Mouse (Mus musculus) NIH3T3 (cell line): ENCODE data around the gene Slc16a10.
A peak's percentile ranks its signal among the peaks of the same experiment; 100 is the strongest.

Experiments
- DNase-seq: peaks from one replicate; pipeline ENCODE4 v3.0.0-alpha.2; 2012; ENCODE audit warnings: low read depth

Gene Slc16a10

DNA sequence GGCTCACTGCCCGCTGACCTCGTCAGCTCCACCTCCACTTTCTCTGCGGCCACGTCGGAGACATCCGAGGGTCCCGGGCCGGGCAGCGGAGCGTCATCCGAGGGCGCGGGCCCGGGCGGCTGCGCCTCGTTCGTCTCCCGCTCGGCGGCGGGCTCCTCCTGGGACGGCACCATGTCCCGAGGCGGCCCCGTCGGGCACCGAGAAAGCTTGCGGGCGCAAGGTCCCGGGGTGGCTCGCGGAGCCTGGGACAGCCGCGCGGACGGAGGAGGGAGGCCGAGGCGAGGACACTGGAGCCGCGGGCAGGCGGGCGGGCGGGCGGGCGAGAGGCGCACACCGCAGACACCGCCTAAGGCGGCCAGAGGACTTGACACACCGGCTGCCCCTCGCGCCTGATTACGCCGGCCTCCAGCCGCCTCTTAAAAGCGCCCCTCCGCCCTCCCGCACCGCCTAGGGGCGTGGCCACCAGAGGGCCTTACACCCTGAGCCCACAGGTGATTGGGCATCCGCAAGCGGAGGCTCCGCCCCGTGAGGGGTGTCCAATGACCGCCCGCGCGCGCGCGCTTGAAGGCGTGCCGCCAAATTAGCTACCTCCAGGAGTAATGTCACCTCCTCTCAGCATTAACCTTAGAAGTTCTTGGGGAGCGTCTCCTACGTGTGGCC lies at the start of gene Slc16a10:
TSS of gene Slc16a10 (minus strand) at position 395 of the 660 bp plus-strand sequence.
- DNase-seq: peak; percentile 92

GRCm38 (mm10) chr10:40191338-40191979 lies 49.4 kb upstream of the Slc16a10 start:
- DNase-seq: peak; percentile 31

GRCm38 (mm10) chr10:40190871-40191270 lies 48.8 kb upstream of the Slc16a10 start:
- no peak for DNase-seq

DNA sequence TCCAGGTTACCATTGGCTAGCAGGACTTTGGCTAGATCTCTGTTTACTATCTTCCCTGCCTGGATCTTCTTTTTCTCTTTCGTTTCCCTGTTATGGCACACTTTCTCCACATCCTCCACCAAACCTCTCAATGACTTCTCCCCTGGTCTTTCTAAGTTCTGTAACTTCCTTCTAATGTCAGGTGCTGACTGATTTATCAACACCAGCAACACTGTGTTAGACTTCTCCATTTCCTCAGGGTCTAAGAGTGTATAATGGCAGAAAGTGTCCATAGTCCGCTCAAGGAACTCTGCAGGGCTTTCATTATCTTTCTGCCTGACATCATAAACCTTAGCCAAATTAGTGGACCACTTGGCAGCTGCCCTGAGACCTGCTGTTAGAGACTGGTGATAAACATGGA lies 47.6 kb upstream of the Slc16a10 start:
- DNase-seq: no peak

DNA sequence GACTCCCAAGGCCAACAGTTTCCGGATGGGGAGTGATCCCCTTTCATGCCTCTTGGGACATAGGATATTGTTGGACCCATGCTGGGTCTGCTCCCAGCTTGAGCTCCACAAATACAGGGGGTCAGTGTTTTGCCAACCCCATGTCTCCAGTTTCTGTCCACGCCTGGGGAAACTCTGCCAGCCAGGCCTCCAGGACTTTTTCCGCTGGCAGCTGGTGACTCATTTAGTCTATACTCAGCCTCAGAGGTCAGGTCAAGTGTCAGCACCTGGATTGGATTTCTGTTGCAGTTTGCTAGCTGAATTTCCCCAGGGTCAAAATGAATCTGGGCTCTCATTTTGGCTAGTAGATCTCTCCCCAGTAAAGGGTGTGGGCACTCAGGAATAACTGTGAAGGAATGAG lies 46.8 kb upstream of the Slc16a10 start:
- peak; percentile 64 for DNase-seq

- DNase-seq: no peak
These were observed 43.9 kb upstream of the Slc16a10 start for GRCm38 (mm10) chr10:40185956-40186355.

DNA sequence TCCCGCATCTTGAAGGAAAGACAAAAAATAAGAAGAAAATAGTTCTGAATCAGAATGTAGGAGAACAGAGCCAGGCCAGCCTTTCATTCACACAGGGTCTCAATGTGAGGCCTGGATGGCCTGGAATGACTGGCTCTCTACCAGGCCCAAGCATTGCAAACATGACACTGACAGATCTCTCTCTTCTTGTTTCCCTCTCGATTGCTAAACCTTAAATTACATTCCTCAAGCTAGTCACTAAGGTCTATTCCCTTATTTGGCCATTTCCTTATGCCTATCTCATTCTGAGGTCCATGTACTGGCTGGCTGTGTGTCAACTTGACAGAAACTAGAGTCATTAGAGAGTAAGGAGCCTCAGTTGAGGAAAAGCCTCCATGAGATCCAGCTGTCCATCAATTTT lies 38.0 kb upstream of the Slc16a10 start:
- DNase-seq: peak; percentile 62

- DNase-seq: peak; percentile 34
These were observed 37.1 kb upstream of the Slc16a10 start for GRCm38 (mm10) chr10:40179142-40179541.

DNA sequence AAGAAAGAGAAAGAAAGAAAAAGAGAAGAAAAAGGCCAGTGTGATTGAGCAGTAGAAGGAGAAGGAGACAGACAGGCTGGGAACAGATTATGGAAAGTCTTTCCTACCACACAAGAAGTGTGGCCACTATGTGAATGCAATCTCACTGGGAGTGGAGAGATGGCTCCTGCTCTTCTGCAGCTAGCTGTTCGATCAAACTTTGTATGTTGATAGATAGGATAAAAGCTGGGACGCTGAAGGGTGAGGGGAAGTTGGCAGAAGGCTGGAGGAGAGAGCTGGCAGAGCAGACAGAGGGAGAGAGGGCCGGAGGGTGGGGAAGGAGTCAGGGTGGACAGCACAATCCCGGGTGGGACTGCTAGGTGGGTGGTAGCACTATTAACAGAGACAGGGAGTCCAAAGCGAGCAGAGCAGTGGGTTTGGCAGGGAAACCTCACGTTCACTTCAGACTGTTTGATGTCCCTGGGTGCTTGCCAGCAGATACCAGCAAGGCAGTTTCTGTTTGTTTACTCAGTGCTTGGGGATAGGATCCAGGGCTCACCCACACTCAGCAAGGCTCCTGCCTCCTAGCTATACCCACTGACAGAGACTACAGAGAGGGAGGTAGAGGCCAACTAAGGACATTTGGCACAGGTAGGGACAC lies 35.4 kb upstream of the Slc16a10 start:
- DNase-seq: peak; percentile 72

DNA sequence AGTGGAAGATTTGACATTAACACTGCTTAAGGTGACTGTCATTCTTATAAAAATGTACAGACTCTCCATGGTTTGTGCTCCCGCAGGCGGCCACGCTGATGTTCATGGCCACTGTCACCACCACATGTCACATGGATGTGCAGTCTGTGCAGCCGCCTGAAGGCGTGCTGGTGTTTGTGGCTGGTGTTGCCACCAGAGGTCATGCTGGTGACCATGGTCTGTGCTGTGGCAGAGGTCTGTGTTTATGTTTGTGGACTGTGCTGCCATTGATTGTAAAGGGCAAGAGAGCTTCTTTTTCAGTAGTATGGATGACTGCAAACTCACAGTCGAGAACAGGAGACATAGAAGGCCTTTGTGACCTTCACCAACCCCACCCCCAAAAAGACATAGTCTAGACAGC lies 30.1 kb upstream of the Slc16a10 start:
- DNase-seq: no peak

DNA sequence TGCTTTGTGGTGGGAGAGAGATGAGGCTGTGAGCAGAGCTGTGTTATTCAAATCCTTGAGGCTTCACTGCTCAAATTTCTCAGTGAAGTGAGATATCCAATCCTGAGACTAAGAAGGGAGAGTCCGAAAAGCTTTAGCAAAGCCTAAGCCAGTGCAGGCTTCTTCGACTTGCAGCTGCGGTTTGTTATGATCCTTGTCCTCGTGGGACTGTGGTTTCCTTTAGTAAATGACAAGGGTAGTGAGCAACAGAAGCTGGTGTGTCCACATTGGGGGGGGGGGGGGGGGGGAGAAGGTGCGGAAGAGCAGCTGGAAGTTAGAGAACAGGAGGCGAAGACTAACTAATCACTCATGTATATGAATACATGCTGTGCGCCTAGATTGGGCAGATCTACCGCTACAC lies 29.2 kb upstream of the Slc16a10 start:
- DNase-seq: no peak

DNA sequence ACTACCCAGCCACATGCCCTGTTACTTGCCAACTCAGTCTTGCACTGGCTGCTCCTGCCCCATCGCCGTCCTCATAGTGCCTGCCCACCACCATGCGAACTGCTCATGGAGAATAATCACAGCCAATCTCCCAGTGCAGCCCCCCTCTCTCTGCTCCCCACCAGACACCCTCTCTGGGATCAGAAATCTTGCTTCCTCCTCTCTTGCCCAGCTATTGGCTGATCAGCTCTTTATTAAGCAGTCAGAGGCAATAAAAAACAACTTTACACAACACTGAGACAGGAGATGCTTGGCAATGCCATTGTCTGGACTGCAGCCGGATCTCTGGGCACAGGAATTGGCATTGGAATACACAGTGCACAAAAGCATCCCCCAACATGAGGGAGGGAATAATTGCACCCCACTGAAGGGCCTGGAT lies 28.1 kb upstream of the Slc16a10 start:
- no peak for DNase-seq

DNA sequence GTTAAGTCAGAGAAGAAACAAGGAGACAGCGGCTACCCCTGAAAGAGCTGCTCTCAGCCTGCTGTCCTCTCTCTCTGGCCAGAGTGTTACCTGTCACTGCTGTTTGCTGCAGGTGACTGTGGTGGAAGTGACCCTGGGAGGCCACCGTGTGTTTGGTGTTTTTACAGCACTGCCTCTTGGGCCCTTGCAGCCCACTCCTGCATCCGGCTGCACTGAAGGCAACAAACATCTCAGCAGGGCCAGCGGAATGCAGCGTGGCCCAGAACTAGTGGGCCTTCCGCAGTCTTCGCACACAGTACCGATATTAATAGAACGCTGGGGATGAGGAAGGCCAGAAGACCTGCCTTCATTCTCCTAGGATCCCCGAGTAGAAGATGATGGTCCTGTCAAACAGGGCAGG lies 27.5 kb upstream of the Slc16a10 start:
- no peak for DNase-seq

GRCm38 (mm10) chr10:40169088-40169487 lies 27.0 kb upstream of the Slc16a10 start:
- no peak for DNase-seq

GRCm38 (mm10) chr10:40164421-40165386 lies 22.6 kb upstream of the Slc16a10 start:
- DNase-seq: no peak

GRCm38 (mm10) chr10:40163914-40164313 lies 21.9 kb upstream of the Slc16a10 start:
- DNase-seq: no peak

DNA sequence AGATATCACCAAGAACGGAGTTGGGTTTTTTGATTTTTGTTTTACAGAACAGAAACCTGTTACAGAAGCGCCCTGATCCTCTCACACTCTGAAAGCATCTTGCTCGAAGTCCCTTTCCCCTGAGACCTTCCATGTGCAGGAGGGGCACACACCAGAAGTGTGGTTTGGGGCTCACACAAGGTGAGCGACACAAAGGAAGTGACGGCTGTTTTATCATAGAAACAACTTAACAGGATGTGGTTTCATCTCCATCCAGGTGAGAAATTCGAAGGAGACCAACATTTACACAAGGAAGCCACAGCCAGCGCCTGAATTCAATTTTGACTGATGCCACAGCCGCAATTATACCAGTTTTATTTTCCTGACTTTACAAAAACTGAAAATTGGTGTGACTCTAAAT lies 21.3 kb upstream of the Slc16a10 start:
- DNase-seq: no peak

DNA sequence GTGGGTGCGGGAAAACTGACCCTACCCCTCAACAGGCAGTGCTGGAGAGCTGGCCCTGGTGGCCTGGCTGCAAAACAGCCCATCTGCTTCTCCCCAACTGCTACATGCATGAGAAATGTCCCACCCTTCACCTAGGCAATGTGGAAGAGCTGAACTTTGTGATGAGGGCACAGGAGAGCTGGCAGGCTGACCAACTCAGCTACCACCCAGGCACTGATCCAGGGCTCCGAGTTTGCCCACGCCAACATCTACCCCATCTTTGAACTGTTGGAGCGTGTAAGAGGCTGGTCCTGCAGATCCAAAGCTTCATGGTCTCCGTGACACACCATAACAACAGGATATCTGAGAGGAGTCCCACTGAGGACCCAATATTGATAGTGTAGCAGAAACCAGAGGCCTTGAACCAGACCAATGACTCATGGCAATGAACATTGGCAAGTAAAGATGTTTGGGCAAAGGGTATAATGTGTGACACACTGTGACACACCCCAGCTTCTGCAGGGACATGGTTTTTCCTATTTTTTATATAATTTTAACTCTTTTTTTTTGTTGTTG lies 19.7 kb upstream of the Slc16a10 start:
- no peak for DNase-seq

- no peak for DNase-seq
These were observed 19.2 kb upstream of the Slc16a10 start for GRCm38 (mm10) chr10:40161236-40161635.

DNA sequence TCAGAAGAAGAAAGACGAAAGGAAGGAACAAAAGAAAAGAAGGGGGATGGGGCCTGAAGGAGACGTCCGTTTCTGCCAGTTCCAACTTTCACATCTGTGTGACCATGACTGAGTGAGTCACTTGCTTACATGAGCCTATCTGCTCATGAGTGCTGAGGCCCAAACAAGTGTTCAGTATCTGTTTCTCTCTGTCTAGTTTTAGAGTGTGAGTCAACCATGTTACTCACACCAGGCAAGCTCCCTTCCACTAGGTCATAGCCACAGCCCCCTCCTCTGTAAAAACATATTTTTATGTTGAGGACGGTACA lies 10.4 kb upstream of the Slc16a10 start:
- DNase-seq: peak; percentile 79

DNA sequence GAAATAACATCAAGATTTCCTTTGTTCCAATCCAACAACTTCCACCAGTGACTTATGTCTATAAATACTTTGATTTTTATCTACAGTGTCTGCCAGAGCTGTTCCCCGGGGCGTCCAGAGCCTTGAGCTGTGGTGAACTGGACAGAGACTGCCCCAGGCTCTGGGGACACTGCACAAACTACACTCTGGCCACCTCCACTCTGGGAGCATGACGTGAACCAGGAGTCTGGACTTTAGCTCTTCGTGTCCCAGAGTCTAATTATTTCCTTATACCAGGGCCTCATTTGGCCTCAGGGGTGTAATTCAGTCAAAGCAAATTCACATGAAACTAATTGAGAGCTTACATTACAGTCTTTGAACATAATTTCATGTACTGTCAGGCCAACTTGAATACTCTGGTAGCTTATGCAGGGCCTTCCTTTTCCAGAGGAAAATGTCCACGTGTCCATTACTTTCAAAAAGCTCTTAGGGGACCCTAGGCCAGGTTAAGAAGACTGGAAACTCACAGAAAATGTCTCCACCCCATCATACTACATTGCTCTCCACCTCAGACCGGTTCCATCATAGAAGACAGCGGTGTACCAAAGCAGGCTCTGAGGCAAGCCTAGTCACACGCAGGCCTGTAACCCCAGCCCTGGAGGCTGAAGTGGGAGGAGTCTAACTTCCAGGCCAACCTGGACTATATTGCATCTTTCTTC lies 9.9 kb upstream of the Slc16a10 start:
- peak; percentile 53 for DNase-seq
